Mouse (Mus musculus) testis, adult 2 months (tissue): ENCODE data around the gene Lgi4. TPM values are rescaled to one million over a fixed set of nuclear protein-coding genes. Genes with fewer than 3 reads are reported as not detected.

ENCODE experiments used
- H3K27ac ChIP-seq: fragments of 200-500 bp; 2 replicates; pipeline ENCODE4 v1.5.1; 2012; ENCODE audit warnings: low read depth, low read length; ENCODE audit not compliant: control insufficient read depth, insufficient read depth
- H3K27me3 ChIP-seq: fragments of 200-500 bp; 2 replicates; pipeline ENCODE4 v1.6.1; 2012; ENCODE audit warnings: mild to moderate bottlenecking, low read length, moderate library complexity; ENCODE audit not compliant: control insufficient read depth, insufficient read depth
- H3K36me3 ChIP-seq: fragments of 200-500 bp; 2 replicates; pipeline ENCODE4 v1.6.1; 2012; ENCODE audit warnings: mild to moderate bottlenecking, low read length; ENCODE audit not compliant: control insufficient read depth, insufficient read depth
- H3K4me1 ChIP-seq: fragments of 200-500 bp; 2 replicates; pipeline ENCODE4 v1.6.1; 2012; ENCODE audit warnings: low read length; ENCODE audit not compliant: control insufficient read depth, insufficient read depth
- H3K4me3 ChIP-seq: fragments of 200-500 bp; 2 replicates; pipeline ENCODE4 v1.5.1; 2012; ENCODE audit warnings: low read depth, mild to moderate bottlenecking, low read length, moderate library complexity, mixed read lengths; ENCODE audit not compliant: control insufficient read depth
- CTCF ChIP-seq: fragments of 200-500 bp; IDR thresholded peaks from 2 replicates; pipeline ENCODE4 v1.5.1; 2012; ENCODE audit warnings: low read depth, mild to moderate bottlenecking, inconsistent platforms, low read length, moderate library complexity; ENCODE audit not compliant: control insufficient read depth, insufficient read depth, insufficient replicate concordance
- POLR2A ChIP-seq: fragments of 200-500 bp; IDR thresholded peaks from 2 replicates; pipeline ENCODE4 v1.6.1; 2012; ENCODE audit warnings: low read depth, mild to moderate bottlenecking, inconsistent platforms, low read length, moderate library complexity; ENCODE audit not compliant: control insufficient read depth
- polyA plus RNA-seq: library from polyadenylated mRNA; depleted of rRNA; stranded (reverse); fragments of >200 nt; gene quantifications from 2 replicates; pipeline ENCODE4 v1.2.3, GENCODE M21; 2012

Gene Lgi4
- polyA plus RNA-seq, 1 experiment: 2.0 TPM

DNA sequence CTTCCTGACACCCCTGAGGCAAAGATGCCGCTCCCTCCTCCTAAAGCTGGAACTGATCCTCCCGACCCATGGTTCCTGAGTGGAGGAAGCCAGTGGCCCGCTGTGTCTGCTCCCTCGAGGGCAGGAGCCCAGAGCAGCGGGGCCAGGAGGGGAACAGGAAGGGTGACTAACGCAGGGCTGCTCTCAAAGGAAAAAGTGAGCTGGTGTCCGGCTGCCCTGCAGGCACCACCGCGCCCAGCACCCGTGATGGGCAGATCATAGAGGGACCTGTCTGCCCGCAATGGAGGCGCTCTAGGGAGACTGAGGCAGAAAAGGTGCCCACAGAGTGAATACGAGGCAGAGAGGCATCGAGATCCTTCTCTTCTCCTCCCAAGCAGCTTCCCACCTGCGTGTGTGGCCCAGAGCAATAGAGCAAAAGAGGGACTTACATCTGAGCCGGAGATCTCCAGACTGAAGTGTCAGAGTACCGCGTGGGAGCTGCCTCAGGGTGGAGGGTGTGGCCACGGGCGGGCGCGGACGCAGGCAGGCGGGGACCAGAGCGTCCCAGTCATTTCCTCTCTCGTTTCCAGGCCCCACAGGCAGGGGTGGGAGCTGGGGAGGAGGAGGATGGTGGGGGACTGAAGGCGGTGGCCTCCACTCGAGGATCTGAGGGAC is 17.4 kb upstream of the Lgi4 start:
- Histone ChIP-seq H3K4me1 (peaks cover 12% of the 10 kb centered on the region), H3K27ac (no peak overlapping the region), H3K27me3 (no peaks in the 10 kb centered on the region), H3K36me3 (no peaks in the 10 kb centered on the region), H3K4me3 (peak overlapping the region; percentile 21)
- TF ChIP-seq CTCF (no peak), POLR2A (no peak)

DNA sequence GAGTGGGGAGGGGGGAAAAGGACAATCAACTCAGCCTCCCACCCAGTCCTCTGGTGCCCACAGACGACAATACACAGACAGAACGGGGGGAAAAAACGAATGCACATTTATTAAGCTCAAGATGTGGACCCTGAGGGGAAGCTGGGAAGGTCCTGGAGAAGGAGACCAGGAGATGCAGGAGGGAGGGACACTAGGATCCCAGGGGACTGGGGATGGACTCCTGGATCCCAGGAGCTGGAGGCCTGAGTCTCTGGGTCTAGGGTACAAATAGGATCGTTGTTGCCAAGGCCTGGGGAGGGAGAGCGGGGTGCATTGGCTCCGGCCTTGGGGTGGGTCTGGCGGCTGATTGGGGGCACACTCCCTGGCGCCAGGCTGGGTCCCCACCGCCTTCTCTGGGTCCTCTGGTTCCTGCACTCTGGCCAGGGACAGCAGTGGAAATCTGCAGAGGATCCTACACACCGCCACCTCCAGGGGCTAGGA is 16.7 kb upstream of the Lgi4 start, which contains the start of gene Fxyd5:
TSS of gene Fxyd5 (minus strand) at position 51 of the 480 bp plus-strand sequence.
- no peaks in the 10 kb centered on the region for H3K36me3 ChIP-seq
- peaks cover 9% of the 10 kb centered on the region for H3K4me1 ChIP-seq
- no peak for TF ChIP-seq POLR2A
- TF ChIP-seq CTCF: no peak
- no peaks in the 10 kb centered on the region for H3K27me3 ChIP-seq
- H3K4me3 ChIP-seq: peak within 1 kb of the TSS; percentile 21
- no peak within 1 kb of the TSS for H3K27ac ChIP-seq

DNA sequence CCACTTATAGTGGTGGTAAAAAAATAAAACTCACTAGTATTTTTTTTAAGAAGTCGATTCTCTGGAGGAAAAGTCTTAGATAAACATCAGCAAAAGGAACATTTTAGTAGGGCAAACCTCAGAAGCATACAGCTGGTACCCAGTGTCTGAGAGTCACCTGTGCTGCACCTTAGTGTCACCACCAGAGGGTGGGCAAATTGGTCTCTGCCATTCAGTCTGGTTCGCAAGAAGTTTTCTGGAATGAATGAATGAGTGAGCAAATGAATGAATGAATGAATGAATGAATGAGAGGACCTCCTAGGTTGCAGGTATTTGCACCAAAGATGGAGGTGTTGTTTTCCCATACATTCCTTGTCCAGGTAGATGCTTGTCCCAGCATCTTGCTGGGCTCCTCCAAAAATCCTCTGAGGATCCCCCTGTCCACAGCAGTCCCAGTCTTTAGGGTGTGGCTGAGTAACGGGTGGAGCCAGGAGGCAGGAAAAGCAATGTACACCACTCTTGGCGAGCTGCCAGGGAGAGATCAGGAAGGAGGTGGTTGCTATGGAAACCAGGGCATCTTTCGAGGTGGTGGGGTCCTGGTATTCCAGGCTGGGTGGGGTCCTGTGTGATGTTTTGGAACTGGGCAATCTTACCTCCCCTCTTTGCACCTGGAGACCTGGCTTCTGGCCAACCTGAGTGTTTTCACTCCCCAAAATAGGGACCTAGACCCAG is 9.9 kb upstream of the Lgi4 start:
- Histone ChIP-seq H3K36me3 (no peaks in the 10 kb centered on the region), H3K27me3 (no peaks in the 10 kb centered on the region; the same call in 1 of the 2 replicates), H3K27ac (no peak overlapping the region), H3K4me1 (peaks cover 9% of the 10 kb centered on the region), H3K4me3 (no peak overlapping the region)
- no peak for TF ChIP-seq CTCF
- no peak for TF ChIP-seq POLR2A

DNA sequence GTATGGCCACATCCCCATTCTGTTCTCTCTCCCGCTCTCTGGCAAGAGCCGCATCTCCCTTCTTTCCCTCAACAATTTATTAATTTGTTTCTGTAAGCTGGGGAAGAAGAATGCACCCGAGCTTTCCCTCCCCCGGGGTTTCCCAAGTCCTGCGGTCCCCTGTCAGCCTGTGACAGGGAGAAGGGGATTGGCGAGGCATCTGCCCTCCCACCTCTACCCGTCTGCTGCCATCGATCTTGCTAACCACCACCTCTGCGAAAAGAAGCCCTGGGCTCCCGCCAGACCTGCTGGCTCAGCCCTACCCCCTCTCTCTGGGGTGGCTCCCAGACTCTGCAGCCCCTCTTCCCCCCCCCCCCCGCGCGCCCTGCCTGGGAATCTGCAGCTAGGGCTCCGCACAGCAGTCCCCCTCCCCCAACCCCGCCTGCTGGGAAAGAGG is 9.3 kb upstream of the Lgi4 start:
- H3K36me3 ChIP-seq: no peaks in the 10 kb centered on the region
- peaks cover 9% of the 10 kb centered on the region for H3K4me1 ChIP-seq
- TF ChIP-seq POLR2A (no peak), CTCF (no peak)
- H3K27ac ChIP-seq: no peak overlapping the region
- H3K27me3 ChIP-seq: no peaks in the 10 kb centered on the region; the same call in 1 of the 2 replicates
- no peak overlapping the region for H3K4me3 ChIP-seq

DNA sequence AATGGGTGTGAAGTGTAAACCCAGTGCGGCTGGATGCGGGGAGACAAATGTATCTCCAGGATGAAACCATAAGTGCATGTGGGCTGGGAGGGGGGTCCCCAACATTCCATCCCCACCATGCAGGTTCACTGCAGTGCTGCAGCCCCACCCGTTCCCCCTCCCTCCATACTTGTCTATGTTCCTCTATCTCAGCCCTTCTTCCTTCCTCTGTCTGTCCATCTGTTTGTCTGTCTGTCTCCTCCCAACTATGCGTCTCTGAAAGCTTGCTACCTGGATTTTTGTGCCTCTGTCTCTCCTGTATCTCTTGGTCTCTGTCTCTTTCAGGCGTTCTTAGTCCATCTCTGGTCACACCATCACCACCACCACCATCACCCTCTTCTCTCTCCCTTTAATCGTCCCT is 8.7 kb upstream of the Lgi4 start:
- no peaks in the 10 kb centered on the region; the same call in 1 of the 2 replicates for H3K27me3 ChIP-seq
- H3K36me3 ChIP-seq: no peaks in the 10 kb centered on the region
- TF ChIP-seq CTCF: no peak
- no peak for TF ChIP-seq POLR2A
- peaks cover 9% of the 10 kb centered on the region for H3K4me1 ChIP-seq
- H3K4me3 ChIP-seq: no peak overlapping the region
- no peak overlapping the region for H3K27ac ChIP-seq

DNA sequence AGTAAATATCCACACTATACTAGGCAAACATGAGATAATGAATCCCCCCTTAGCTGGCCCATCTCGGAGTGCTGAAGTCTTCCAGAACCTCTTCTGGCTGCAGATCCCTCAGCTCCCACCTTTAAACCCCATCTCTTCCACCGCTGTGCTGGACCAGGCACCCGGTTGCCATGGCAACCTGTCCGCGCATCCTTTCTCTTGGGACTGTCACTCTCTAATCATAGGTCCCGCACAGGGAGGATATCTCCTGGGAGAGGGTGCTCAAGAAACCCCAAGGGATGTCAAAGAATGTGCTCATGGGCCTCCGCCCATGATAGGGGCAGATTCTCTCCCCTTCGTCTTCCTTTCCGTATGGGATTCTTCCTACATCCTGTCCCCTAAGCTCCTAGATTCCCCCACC is 8.2 kb upstream of the Lgi4 start:
- TF ChIP-seq POLR2A (no peak), CTCF (no peak)
- peaks cover 9% of the 10 kb centered on the region for H3K4me1 ChIP-seq
- no peak overlapping the region for H3K4me3 ChIP-seq

DNA sequence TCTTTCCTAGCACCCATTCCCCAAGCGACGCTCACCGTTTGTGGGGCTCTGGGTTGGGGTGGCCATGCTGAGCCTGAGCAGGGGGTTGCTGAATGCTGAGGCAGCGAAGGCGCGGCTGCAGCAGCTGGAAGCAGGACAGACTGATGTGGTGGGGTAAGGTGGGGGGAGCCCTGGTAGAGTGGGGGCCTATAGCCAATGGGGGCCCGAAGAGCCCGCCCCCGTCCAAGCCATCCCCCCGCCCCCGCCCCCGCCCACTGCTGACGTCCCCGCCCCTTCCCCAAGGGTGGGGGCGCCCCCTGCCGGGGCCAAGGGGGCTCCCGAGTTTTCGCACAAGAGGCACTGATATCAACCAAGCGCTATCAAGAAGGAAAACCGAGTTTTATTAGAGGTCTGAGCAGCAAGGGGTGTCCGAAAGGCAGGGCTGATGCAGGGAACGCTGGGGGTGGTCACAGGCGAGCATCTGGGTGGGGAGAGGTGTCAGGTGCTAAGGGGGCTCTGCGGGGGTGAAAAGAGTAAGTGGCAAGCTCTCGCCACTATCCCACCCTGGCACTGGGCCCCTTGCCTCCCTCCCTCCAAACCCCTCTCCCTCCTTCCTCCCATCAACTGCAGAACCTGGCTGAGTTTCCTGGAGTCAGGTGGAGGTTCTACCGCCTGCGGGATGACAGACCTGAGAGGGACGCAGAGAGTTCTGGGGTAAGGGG is 7.7 kb upstream of the Lgi4 start, which contains the start of gene Fxyd7:
TSS of gene Fxyd7 (minus strand) at position 147 of the 701 bp plus-strand sequence.
- TF ChIP-seq POLR2A (no peak), CTCF (no peak)
- H3K4me3 ChIP-seq: no peak within 1 kb of the TSS
- no peak within 1 kb of the TSS for H3K27ac ChIP-seq
- H3K27me3 ChIP-seq: no peaks in the 10 kb centered on the region; the same call in 1 of the 2 replicates
- no peaks in the 10 kb centered on the region for H3K36me3 ChIP-seq
- H3K4me1 ChIP-seq: peaks cover 9% of the 10 kb centered on the region

More for the DNA sequence above, 8.2 kb upstream of the Lgi4 start:
- Histone ChIP-seq H3K36me3 (no peaks in the 10 kb centered on the region), H3K27me3 (no peaks in the 10 kb centered on the region; the same call in 1 of the 2 replicates), H3K27ac (no peak overlapping the region)
